Mouse (Mus musculus) forebrain, embryonic 11.5 days (tissue): ENCODE results near the gene Fpr-rs6. TPM values are rescaled to one million over a fixed set of nuclear protein-coding genes. Genes with fewer than 3 reads are reported as not detected.

ENCODE experiments used
- ATAC-seq: fragments of 200-750 bp; cut with Nextera tagmentation; replicated peaks from 2 replicates; pipeline ENCODE4 v1.8.0; 2017; ENCODE audit warnings: moderate TSS enrichment; ENCODE audit not compliant: low FRiP score
- DNase-seq: peaks from one replicate; pipeline ENCODE4 v3.0.0-alpha.2; 2017; ENCODE audit warnings: low spot score
- H3K27ac ChIP-seq: fragments of 300-500 bp; sonication (generic); 2 replicates; pipeline ENCODE4 v1.5.1; 2014; ENCODE audit warnings: low read depth, low read length
- H3K27me3 ChIP-seq: fragments of 300-500 bp; sonication (generic); 2 replicates; pipeline ENCODE4 v1.6.1; 2014; ENCODE audit warnings: mild to moderate bottlenecking, low read length, mixed read lengths; ENCODE audit not compliant: control insufficient read depth, insufficient read depth
- H3K36me3 ChIP-seq: fragments of 300-500 bp; sonication (generic); 2 replicates; pipeline ENCODE4 v1.6.1; 2014; ENCODE audit warnings: mild to moderate bottlenecking, low read length, moderate library complexity, mixed read lengths; ENCODE audit not compliant: control insufficient read depth, insufficient read depth
- H3K4me1 ChIP-seq: fragments of 300-500 bp; sonication (generic); replicated peaks from 2 replicates; pipeline ENCODE4 v1.6.1; 2014; ENCODE audit warnings: low read length, mixed read lengths; ENCODE audit not compliant: control insufficient read depth, insufficient read depth
- H3K4me2 ChIP-seq: fragments of 300-500 bp; sonication (generic); 2 replicates; pipeline ENCODE4 v1.6.1; 2014; ENCODE audit warnings: low read depth, mild to moderate bottlenecking, low read length, moderate library complexity, mixed read lengths; ENCODE audit not compliant: severe bottlenecking
- H3K4me3 ChIP-seq: fragments of 300-500 bp; sonication (generic); 2 replicates; pipeline ENCODE4 v1.5.1; 2014; ENCODE audit warnings: low read depth, low read length
- H3K9ac ChIP-seq: fragments of 300-500 bp; sonication (generic); 2 replicates; pipeline ENCODE4 v1.6.1; 2014; ENCODE audit warnings: low read length
- H3K9me3 ChIP-seq: fragments of 300-500 bp; sonication (generic); 2 replicates; pipeline ENCODE4 v1.6.1; 2016; ENCODE audit warnings: low read length, mixed read lengths; ENCODE audit not compliant: control insufficient read depth
- polyA plus RNA-seq: library from polyadenylated mRNA; unstranded; fragments of >200 nt; fragmentation: Nextera tagmentation; extraction: Ambion mirVana; gene quantifications from 2 replicates; pipeline ENCODE4 v1.2.1, GENCODE M21; 2014

Fpr-rs6 gene
- not detected in 2 replicates for polyA plus RNA-seq

GRCm38 (mm10) chr17:20182997-20183396 is at the start of gene Fpr-rs6:
Fpr-rs6 (minus strand) TSS chr17:20183097.
- Histone ChIP-seq H3K4me1 (no peaks in the 10 kb centered on the region), H3K27ac (no peak within 1 kb of the TSS), H3K9me3 (no peaks in the 10 kb centered on the region; the same call in 1 of the 2 replicates), H3K27me3 (no peaks in the 10 kb centered on the region), H3K4me2 (no peak within 1 kb of the TSS), H3K4me3 (no peak within 1 kb of the TSS), H3K36me3 (no peaks in the 10 kb centered on the region), H3K9ac (no peak within 1 kb of the TSS)
- ATAC-seq: no peak
- DNase-seq: no peak

Other genes starting within 250 kb of the Fpr-rs6 start
- gene Vmn2r104, start 134.8 kb downstream of the Fpr-rs6 start, polyA plus RNA-seq: not detected in 2 replicates
- not detected in 2 replicates for gene Fpr-rs7, start 68.9 kb downstream of the Fpr-rs6 start, polyA plus RNA-seq
- not detected in 2 replicates for gene Vmn2r105, start 52.0 kb upstream of the Fpr-rs6 start, polyA plus RNA-seq
- gene Vmn2r106, start 102.5 kb upstream of the Fpr-rs6 start, polyA plus RNA-seq: not detected in 2 replicates
- gene Vmn2r107, start 162.1 kb upstream of the Fpr-rs6 start, polyA plus RNA-seq: not detected in 2 replicates
- not detected in 2 replicates for gene Vmn1r224, start 231.0 kb upstream of the Fpr-rs6 start, polyA plus RNA-seq